Mouse (Mus musculus) layer of hippocampus, adult 18-20 months (tissue): Measurements from ENCODE around the gene Fam84a. TPM values are rescaled to one million over a fixed set of nuclear protein-coding genes. Genes with fewer than 3 reads are reported as not detected.

ENCODE experiments used
- DNase-seq, 2 experiments: peaks; one replicate each; pipeline ENCODE4 v3.0.0; 2022; ENCODE audit warnings: low spot score in 2 of 2
- long read RNA-seq: library from polyadenylated mRNA; stranded (forward); transcript quantifications from one replicate; pipeline ENCODE4 v2.0.0, GENCODE M21; 2021
- total RNA-seq, 2 experiments: library from RNA; stranded (reverse); gene quantifications; 2 replicates each; pipeline ENCODE4 v1.2.3; 2021

Gene Fam84a
- total RNA-seq: 100 to 1,000 TPM in 1 of 2 experiments, 10 to 100 TPM in 1; 87.5 to 105 TPM
- long read RNA-seq, full-length matches to known transcripts: 136 of 210 reads
- long read RNA-seq, partial matches to known transcripts: 3 of 210 reads
- long read RNA-seq, other reads (novel, unspliced or antisense): 71 of 210 reads

GRCm38 (mm10) chr12:14151921-14152320 lies at the start of gene Fam84a:
Gene Fam84a (minus strand): TSS chr12:14152054.
- peak; percentile 97 to 98 for DNase-seq

GRCm38 (mm10) chr12:14195479-14195878 lies 43.6 kb upstream of the Fam84a start:
- no peak for DNase-seq

- DNase-seq: no peak
Measured at GRCm38 (mm10) chr12:14186689-14187195, 34.9 kb upstream of the Fam84a start.

- DNase-seq: no peak
Measured at GRCm38 (mm10) chr12:14165713-14166112, 13.9 kb upstream of the Fam84a start.

- DNase-seq: no peak
Measured at GRCm38 (mm10) chr12:14164936-14165335, 13.1 kb upstream of the Fam84a start.

- peak; percentile 25 to 60 for DNase-seq
Measured at GRCm38 (mm10) chr12:14152426-14152825, 572 bp upstream of the Fam84a start.

GRCm38 (mm10) chr12:14150936-14151631 lies 770 bp downstream of the Fam84a start:
- DNase-seq: peak; percentile 62 to 89

- peak; percentile 15 to 35 for DNase-seq
Measured at GRCm38 (mm10) chr12:14150568-14150909, 1.3 kb downstream of the Fam84a start.

- DNase-seq: peak; percentile 67 to 84
Measured at GRCm38 (mm10) chr12:14149843-14150567, 1.8 kb downstream of the Fam84a start.

GRCm38 (mm10) chr12:14149022-14149842 lies 2.6 kb downstream of the Fam84a start:
- peak; percentile 3 to 17 for DNase-seq

- no peak for DNase-seq
Measured at GRCm38 (mm10) chr12:14137046-14137445, 14.8 kb downstream of the Fam84a start.

- peak; percentile 65 to 81 for DNase-seq
Measured at GRCm38 (mm10) chr12:14114730-14115129, 37.1 kb downstream of the Fam84a start.

- DNase-seq: peak in 1 of 2 experiments; percentile 59
Measured at GRCm38 (mm10) chr12:14096944-14097343, 54.9 kb downstream of the Fam84a start.
